Mouse (Mus musculus): ENCODE data around the gene Stat3.

DNA sequence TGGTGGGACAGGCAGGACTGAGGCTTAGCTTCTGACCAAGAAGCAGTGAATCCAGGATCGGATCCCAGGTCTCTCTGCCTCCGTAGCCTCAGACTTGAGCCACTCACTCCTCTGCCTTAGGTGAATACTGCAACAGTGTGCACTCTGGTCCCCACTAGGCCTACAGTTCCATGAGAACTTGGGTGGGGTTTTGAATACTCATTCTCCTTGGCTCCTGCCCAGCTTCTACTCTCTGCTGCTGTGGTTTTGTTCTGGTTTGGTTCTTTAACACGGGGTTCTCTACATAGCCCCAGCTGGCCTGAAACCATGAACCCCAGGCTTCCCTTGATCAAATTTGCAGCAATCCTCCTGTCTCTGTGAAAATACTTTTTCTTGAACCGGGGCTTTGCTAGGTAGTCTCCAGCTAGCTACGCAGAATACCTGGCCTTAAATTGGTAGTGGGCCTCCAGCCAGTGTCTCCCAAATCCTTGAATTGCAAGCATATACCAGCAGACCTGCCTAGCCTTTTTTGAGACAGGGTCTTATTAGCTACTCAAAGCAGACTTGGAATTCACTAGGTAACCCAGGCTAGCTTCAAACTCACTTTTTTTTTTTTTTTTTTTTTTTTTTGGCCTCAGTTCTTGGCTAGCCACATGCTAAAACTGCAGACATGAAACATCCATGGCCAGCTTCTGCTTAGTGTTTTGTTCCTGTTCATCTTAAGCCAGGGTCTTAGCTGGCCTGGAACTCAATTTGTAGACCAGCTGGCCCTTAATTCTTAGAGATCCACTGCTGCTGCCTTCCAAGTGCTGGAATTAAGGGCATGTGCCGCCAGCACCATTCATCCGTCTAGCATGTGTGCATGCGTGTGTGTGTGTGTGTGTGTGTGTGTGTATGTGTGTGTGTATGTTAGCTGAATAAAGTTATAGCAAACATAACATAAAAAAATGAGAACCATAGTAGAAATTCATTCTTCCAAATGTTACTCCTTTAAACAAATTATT is 3.7 kb downstream of the Stat3 start:
- TF ChIP-seq CTCF (conservative IDR thresholded peaks at IDR 0.05; ENCODE audit: low read length) = no peak
- no peak for TF ChIP-seq POU5F1 (IDR thresholded peaks at IDR 0.05; ENCODE audit: borderline replicate concordance, low read length)
- no peak for TF ChIP-seq NANOG (IDR thresholded peaks at IDR 0.05; ENCODE audit: borderline replicate concordance, low read length)

Data from E14TG2a.4 (cell line).